Mouse (Mus musculus) midbrain, postnatal 0 days (tissue): ENCODE measurements around the gene Fcgr1. TPM values are rescaled to one million over a fixed set of nuclear protein-coding genes. Genes with fewer than 3 reads are reported as not detected.
"Not testable (repeated sequence)": the region's sequence is repeated elsewhere in the genome, so short reads cannot be mapped to it uniquely, and the experiment has no call there.

Experiments
- ATAC-seq: fragments of 200-750 bp; cut with Nextera tagmentation; 2 replicates; pipeline ENCODE4 v1.8.0; 2017; ENCODE audit warnings: moderate number of reproducible peaks, mild to moderate bottlenecking, moderate TSS enrichment, moderate library complexity; ENCODE audit not compliant: low FRiP score
- DNase-seq: peaks from one replicate; pipeline ENCODE4 v3.0.0-alpha.2; 2015; ENCODE audit warnings: low spot score
- H3K27ac ChIP-seq: fragments of 300-500 bp; sonication (generic); 2 replicates; pipeline ENCODE4 v1.5.1; 2014; ENCODE audit warnings: low read depth, mild to moderate bottlenecking, low read length, mixed read lengths
- H3K27me3 ChIP-seq: fragments of 300-500 bp; sonication (generic); 2 replicates; pipeline ENCODE4 v1.6.1; 2014; ENCODE audit warnings: low read length, control low read depth, mixed read lengths; ENCODE audit not compliant: insufficient read depth
- H3K36me3 ChIP-seq: fragments of 300-500 bp; sonication (generic); 2 replicates; pipeline ENCODE4 v1.6.1; 2014; ENCODE audit warnings: low read length, control low read depth, mixed read lengths; ENCODE audit not compliant: insufficient read depth
- H3K4me1 ChIP-seq: fragments of 300-500 bp; sonication (generic); 2 replicates; pipeline ENCODE4 v1.6.1; 2014; ENCODE audit warnings: mild to moderate bottlenecking, control low read depth, antibody characterized with exemption, low read length, mixed read lengths; ENCODE audit not compliant: insufficient read depth
- H3K4me2 ChIP-seq: fragments of 300-500 bp; sonication (generic); 2 replicates; pipeline ENCODE4 v1.6.1; 2014; ENCODE audit warnings: low read depth, mild to moderate bottlenecking, low read length, mixed read lengths; ENCODE audit not compliant: poor library complexity, severe bottlenecking
- H3K4me3 ChIP-seq: fragments of 300-500 bp; sonication (generic); 2 replicates; pipeline ENCODE4 v1.5.1; 2014; ENCODE audit warnings: low read depth, mild to moderate bottlenecking, low read length, moderate library complexity
- H3K9ac ChIP-seq: fragments of 300-500 bp; sonication (generic); replicated peaks from 2 replicates; pipeline ENCODE4 v1.6.1; 2014; ENCODE audit warnings: mild to moderate bottlenecking, low read length, moderate library complexity, mixed read lengths; ENCODE audit not compliant: poor library complexity, severe bottlenecking
- H3K9me3 ChIP-seq: fragments of 300-500 bp; sonication (generic); 2 replicates; pipeline ENCODE4 v1.6.1; 2016; ENCODE audit warnings: low read length, control low read depth
- CTCF ChIP-seq: IDR thresholded peaks from 2 replicates; pipeline ENCODE4 v1.5.1; 2016; ENCODE audit warnings: antibody characterized with exemption, mild to moderate bottlenecking
- WGBS: fragments of 180-500 bp; shearing (Covaris S2); extraction: QIAGEN DNeasy Blood & Tissue Kit; methylation state at CpG from one replicate; pipeline ENCODE4 v1.1.7; 2014; 5-methylcytosine and 5-hydroxymethylcytosine counted together
- polyA plus RNA-seq: library from polyadenylated mRNA; unstranded; fragments of >200 nt; fragmentation: Nextera tagmentation; extraction: Ambion mirVana; gene quantifications from 2 replicates; pipeline ENCODE4 v1.2.1, GENCODE M21; 2015
- total RNA-seq: library from RNA; depleted of rRNA; stranded (reverse); fragments of >200 nt; gene quantifications from 2 replicates; pipeline ENCODE4 v1.2.3, GENCODE M21; 2014

Gene Fcgr1
- total and polyA plus RNA-seq, 2 experiments from 2014 or later = 0.60 to 1.5 TPM

GRCm38 (mm10) chr3:96243921-96244572, 49.7 kb downstream of the Fcgr1 start:
- Histone ChIP-seq H3K9ac (peak overlapping the region; percentile 77; the same call in 1 of the 2 replicates), H3K9me3 (no peaks in the 10 kb centered on the region), H3K27ac (peak overlapping the region; percentile 95; the same call in 1 of the 2 replicates), H3K4me1 (0 out of 2 replicates have a peak, but pooled peaks cover 7% of the 10 kb centered on the region), H3K4me2 (peak overlapping the region; percentile 52), H3K27me3 (no peaks in the 10 kb centered on the region), H3K36me3 (no peaks in the 10 kb centered on the region), H3K4me3 (no peak overlapping the region)
- no peak for TF ChIP-seq CTCF
- DNase-seq (no peak), ATAC-seq (no peak)
- WGBS = 86% methylated on average over 7 of the region's 7 CpGs

DNA sequence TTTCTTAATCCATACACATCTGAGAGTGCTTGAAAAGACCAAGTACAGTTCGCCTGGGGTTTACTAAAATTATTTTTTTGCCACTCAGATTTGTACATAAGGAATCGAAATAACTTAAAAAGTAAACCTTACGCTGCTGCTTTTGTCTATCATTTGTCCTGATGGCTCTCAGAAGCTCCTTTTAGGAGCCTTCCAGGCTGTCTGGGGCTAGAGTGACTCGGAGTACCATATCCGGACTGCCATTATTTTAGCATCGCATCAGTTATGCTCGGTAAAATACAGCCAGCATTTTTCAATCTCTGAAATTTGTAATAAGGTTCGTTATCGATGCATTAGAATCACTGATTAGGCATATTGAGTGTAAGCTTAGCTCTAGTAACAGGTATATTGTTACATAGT, 53.0 kb downstream of the Fcgr1 start:
- no peaks in the 10 kb centered on the region for H3K27me3 ChIP-seq
- 0 out of 2 replicates have a peak, but pooled peaks cover 7% of the 10 kb centered on the region for H3K4me1 ChIP-seq
- ATAC-seq (no peak), DNase-seq (no peak)
- no peaks in the 10 kb centered on the region for H3K36me3 ChIP-seq
- H3K4me3 ChIP-seq = peak overlapping the region; percentile 20; the same call in 1 of the 2 replicates
- H3K9ac ChIP-seq = 0 out of 2 replicates have a peak overlapping the region, but pooled peaks have one; percentile 29
- no peaks in the 10 kb centered on the region for H3K9me3 ChIP-seq
- 75% methylated on average over 9 of the region's 9 CpGs for WGBS
- H3K27ac ChIP-seq = peak overlapping the region; percentile 63
- no peak for TF ChIP-seq CTCF
- H3K4me2 ChIP-seq = peak overlapping the region; percentile 42

DNA sequence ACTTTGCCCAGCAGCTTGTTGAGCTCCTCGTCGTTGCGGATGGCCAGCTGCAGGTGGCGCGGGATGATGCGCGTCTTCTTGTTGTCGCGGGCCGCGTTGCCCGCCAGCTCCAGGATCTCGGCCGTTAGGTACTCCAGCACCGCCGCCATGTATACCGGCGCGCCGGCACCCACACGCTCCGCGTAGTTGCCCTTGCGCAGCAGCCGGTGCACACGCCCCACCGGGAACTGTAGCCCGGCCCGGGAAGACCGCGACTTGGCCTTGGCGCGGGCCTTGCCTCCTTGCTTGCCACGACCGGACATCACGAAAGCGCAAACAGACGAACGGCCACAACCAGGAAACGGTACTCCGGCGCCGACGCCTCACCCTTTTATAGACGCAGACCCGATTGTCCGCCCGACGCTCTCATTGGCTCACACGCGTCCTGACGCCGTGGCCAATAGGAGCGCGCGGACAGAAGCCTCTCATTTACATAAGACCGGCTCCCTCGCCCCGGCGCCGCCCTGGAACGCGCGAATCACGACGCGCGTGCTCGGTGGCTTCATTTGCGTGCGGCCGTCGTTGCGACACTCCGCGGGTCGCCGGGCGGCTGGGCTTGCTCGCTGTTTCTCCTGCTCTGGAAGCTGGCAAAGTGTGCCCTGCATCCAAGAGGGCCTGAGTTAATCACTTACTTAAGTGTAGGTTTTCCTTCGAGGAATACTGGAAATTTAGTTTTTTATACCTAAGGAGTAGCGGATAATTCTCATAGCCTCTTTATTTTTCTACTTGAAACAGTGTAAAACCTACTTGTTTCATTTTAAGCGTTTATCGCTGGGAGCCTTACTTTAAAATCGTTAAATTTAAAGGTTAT, 53.6 kb downstream of the Fcgr1 start, which contains the start of gene Hist2h2aa2:
TSS of gene Hist2h2aa2 (minus strand) at position 328 of the 850 bp plus-strand sequence.
- H3K27me3 ChIP-seq, H3K4me1 ChIP-seq, H3K9me3 ChIP-seq, H3K36me3 ChIP-seq: not testable (repeated sequence)
- H3K9ac ChIP-seq = 0 out of 2 replicates have a peak within 1 kb of the TSS, but pooled peaks have one; percentile 29
- peak within 1 kb of the TSS; percentile 42 for H3K4me2 ChIP-seq
- H3K27ac ChIP-seq = peak within 1 kb of the TSS; percentile 63
- peak; percentile 68 for DNase-seq
- WGBS = 6% methylated on average over 20 of the region's 85 CpGs
- peak; percentile 92 for ATAC-seq
- H3K4me3 ChIP-seq = peak within 1 kb of the TSS; percentile 23

- Histone ChIP-seq H3K4me2 (peak within 1 kb of the TSS; percentile 42), H3K4me3 (peak within 1 kb of the TSS; percentile 23)
- not testable (repeated sequence) for H3K9me3 ChIP-seq, H3K4me1 ChIP-seq, H3K36me3 ChIP-seq, H3K27me3 ChIP-seq, H3K27ac ChIP-seq, H3K9ac ChIP-seq, DNase-seq
- WGBS = 0% methylated on average over 10 of the region's 68 CpGs
- ATAC-seq = peak; percentile 89
Observed at GRCm38 (mm10) chr3:96238954-96239793, 54.6 kb downstream of the Fcgr1 start, which contains the start of gene Hist2h3c2. Hist2h3c2 (minus strand) TSS chr3:96239127.

DNA sequence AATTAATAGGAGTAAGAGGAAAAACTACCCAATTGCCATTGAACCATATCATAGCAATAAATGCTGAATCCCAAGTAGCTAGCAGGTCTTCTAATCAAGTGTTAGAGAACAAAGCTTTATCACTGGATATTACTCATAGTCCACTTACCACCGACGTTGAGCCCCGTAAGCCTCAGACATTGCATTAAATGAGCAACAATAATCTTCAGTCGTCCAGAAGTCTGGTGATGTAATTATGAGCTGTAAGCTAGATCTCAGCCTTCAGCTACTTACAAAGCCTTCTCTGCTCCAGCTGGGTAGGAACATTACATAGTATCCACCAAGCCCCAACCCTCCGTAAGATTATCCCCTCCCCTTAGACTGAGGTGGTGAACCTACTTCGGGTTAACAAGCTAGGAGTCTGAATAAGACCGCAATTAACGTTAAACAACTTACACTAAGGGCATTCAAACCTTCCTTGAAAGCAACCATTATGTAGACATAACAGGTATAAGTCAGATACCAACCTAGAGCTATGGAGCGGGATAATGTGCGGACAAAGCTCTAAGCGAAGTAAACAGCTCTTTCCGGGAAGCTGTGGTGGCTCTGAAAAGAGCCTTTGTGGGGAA, 55.8 kb downstream of the Fcgr1 start:
- 3% methylated on average over 12 of the region's 12 CpGs for WGBS
- no peaks in the 10 kb centered on the region for H3K9me3 ChIP-seq
- no peak for DNase-seq
- no peak overlapping the region for H3K27ac ChIP-seq
- peak overlapping the region; percentile 42 for H3K4me2 ChIP-seq
- H3K27me3 ChIP-seq = no peaks in the 10 kb centered on the region
- H3K4me1 ChIP-seq = no peaks in the 10 kb centered on the region
- no peak overlapping the region for H3K9ac ChIP-seq
- no peak for TF ChIP-seq CTCF
- no peaks in the 10 kb centered on the region for H3K36me3 ChIP-seq
- no peak for ATAC-seq
- peak overlapping the region; percentile 23 for H3K4me3 ChIP-seq
